Mouse (Mus musculus): ENCODE measurements around the gene Esrrg.

DNA sequence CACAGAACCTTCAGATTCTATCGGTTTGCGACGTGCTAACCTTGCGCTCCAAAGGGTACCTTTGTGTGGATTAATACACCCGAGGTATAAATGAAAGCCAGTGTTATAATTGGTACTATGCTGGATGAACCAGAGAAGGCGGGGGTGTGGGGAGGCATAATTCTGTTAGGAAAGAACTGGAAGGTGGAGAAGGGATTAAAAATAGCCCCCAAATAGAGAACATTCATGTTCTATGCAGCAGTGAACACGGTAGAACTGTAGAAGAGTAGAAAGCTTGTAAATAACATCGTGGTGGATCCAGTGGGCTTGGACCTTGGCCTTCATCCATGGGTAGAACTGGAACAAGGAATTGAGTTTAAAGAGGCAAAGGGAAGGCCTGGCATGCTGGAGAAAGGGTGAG lies 40.0 kb downstream of the Esrrg start:
- TF ChIP-seq CTCF (IDR thresholded peaks at IDR 0.05; ENCODE audit: low read depth, low read length) (no peak), POLR2AphosphoS5 (IDR thresholded peaks at IDR 0.05; ENCODE audit: insufficient replicate concordance, low read depth, low read length) (no peak), GATA1 (IDR thresholded peaks at IDR 0.05; ENCODE audit: borderline replicate concordance, low read length) (no peak)
